Mouse (Mus musculus): ENCODE results near the gene Cd40. TPM values are rescaled to one million over a fixed set of nuclear protein-coding genes. Genes with fewer than 3 reads are reported as not detected.

The Cd40 gene
- polyA plus RNA-seq, 1 experiment from 2014 or later = 3.6 TPM

- no peak overlapping the region for H3K4me3 ChIP-seq (ENCODE audit: low read depth, low read length)
- peaks cover 47% of the 10 kb centered on the region for H3K27me3 ChIP-seq (replicated peaks; ENCODE audit: control insufficient read depth, insufficient read depth, low read length)
- no peak overlapping the region for H3K4me2 ChIP-seq (replicated peaks; ENCODE audit: low read depth)
- no peak overlapping the region for H3K27ac ChIP-seq (ENCODE audit: low read depth, low read length)
- no peak for TF ChIP-seq CTCF (IDR thresholded peaks at IDR 0.05; ENCODE audit: low read depth)
- WGBS = 12% methylated on average over 9 of the region's 9 CpGs
- H3K4me1 ChIP-seq (replicated peaks; ENCODE audit: control insufficient read depth, insufficient read depth, low read length) = no peaks in the 10 kb centered on the region
- ATAC-seq = no peak
- H3K9me3 ChIP-seq (ENCODE audit: control insufficient read depth) = no peaks in the 10 kb centered on the region
- H3K36me3 ChIP-seq (ENCODE audit: control insufficient read depth, insufficient read depth) = no peaks in the 10 kb centered on the region
- no peak overlapping the region for H3K9ac ChIP-seq (ENCODE audit: low read depth, low read length)
Observed at GRCm38 (mm10) chr2:165077055-165077454, 21.6 kb downstream of the Cd40 start.

- no peak overlapping the region for H3K4me2 ChIP-seq (replicated peaks; ENCODE audit: low read depth)
- peaks cover 47% of the 10 kb centered on the region for H3K27me3 ChIP-seq (replicated peaks; ENCODE audit: control insufficient read depth, insufficient read depth, low read length)
- H3K36me3 ChIP-seq (ENCODE audit: control insufficient read depth, insufficient read depth) = no peaks in the 10 kb centered on the region
- 65% methylated on average over 8 of the region's 8 CpGs for WGBS
- no peak overlapping the region for H3K27ac ChIP-seq (ENCODE audit: low read depth, low read length)
- no peaks in the 10 kb centered on the region for H3K9me3 ChIP-seq (ENCODE audit: control insufficient read depth)
- no peaks in the 10 kb centered on the region for H3K4me1 ChIP-seq (replicated peaks; ENCODE audit: control insufficient read depth, insufficient read depth, low read length)
- no peak overlapping the region for H3K9ac ChIP-seq (ENCODE audit: low read depth, low read length)
- no peak overlapping the region for H3K4me3 ChIP-seq (ENCODE audit: low read depth, low read length)
- no peak for TF ChIP-seq CTCF (IDR thresholded peaks at IDR 0.05; ENCODE audit: low read depth)
- no peak for ATAC-seq
Observed at GRCm38 (mm10) chr2:165078045-165078444, 22.6 kb downstream of the Cd40 start.

GRCm38 (mm10) chr2:165078605-165079004, 23.2 kb downstream of the Cd40 start:
- Histone ChIP-seq H3K36me3 (ENCODE audit: control insufficient read depth, insufficient read depth) (no peaks in the 10 kb centered on the region), H3K27ac (ENCODE audit: low read depth, low read length) (no peak overlapping the region), H3K9ac (ENCODE audit: low read depth, low read length) (no peak overlapping the region), H3K4me3 (ENCODE audit: low read depth, low read length) (no peak overlapping the region), H3K4me2 (replicated peaks; ENCODE audit: low read depth) (no peak overlapping the region), H3K9me3 (ENCODE audit: control insufficient read depth) (no peaks in the 10 kb centered on the region), H3K27me3 (replicated peaks; ENCODE audit: control insufficient read depth, insufficient read depth, low read length) (peaks cover 47% of the 10 kb centered on the region), H3K4me1 (replicated peaks; ENCODE audit: control insufficient read depth, insufficient read depth, low read length) (no peaks in the 10 kb centered on the region)
- WGBS = 13% methylated on average over 10 of the region's 10 CpGs
- peak; percentile 60 for TF ChIP-seq CTCF (IDR thresholded peaks at IDR 0.05; ENCODE audit: low read depth)
- ATAC-seq = no peak

GRCm38 (mm10) chr2:165080657-165081056, 25.2 kb downstream of the Cd40 start:
- H3K4me1 ChIP-seq (replicated peaks; ENCODE audit: control insufficient read depth, insufficient read depth, low read length) = no peaks in the 10 kb centered on the region
- 26% methylated on average over 9 of the region's 9 CpGs for WGBS
- H3K4me3 ChIP-seq (ENCODE audit: low read depth, low read length) = no peak overlapping the region
- H3K27ac ChIP-seq (ENCODE audit: low read depth, low read length) = no peak overlapping the region
- H3K27me3 ChIP-seq (replicated peaks; ENCODE audit: control insufficient read depth, insufficient read depth, low read length) = peaks cover 36% of the 10 kb centered on the region
- TF ChIP-seq CTCF (IDR thresholded peaks at IDR 0.05; ENCODE audit: low read depth) = no peak
- no peaks in the 10 kb centered on the region for H3K36me3 ChIP-seq (ENCODE audit: control insufficient read depth, insufficient read depth)
- H3K9ac ChIP-seq (ENCODE audit: low read depth, low read length) = no peak overlapping the region
- no peaks in the 10 kb centered on the region for H3K9me3 ChIP-seq (ENCODE audit: control insufficient read depth)
- no peak for ATAC-seq
- H3K4me2 ChIP-seq (replicated peaks; ENCODE audit: low read depth) = no peak overlapping the region

GRCm38 (mm10) chr2:165081257-165081656, 25.8 kb downstream of the Cd40 start:
- Histone ChIP-seq H3K27me3 (replicated peaks; ENCODE audit: control insufficient read depth, insufficient read depth, low read length) (peaks cover 30% of the 10 kb centered on the region), H3K4me1 (replicated peaks; ENCODE audit: control insufficient read depth, insufficient read depth, low read length) (no peaks in the 10 kb centered on the region)
- no peak for ATAC-seq

GRCm38 (mm10) chr2:165086634-165087033, 31.2 kb downstream of the Cd40 start:
- TF ChIP-seq CTCF (IDR thresholded peaks at IDR 0.05; ENCODE audit: low read depth) = no peak
- H3K4me3 ChIP-seq (ENCODE audit: low read depth, low read length) = no peak overlapping the region
- H3K4me2 ChIP-seq (replicated peaks; ENCODE audit: low read depth) = no peak overlapping the region
- ATAC-seq = no peak
- H3K36me3 ChIP-seq (ENCODE audit: control insufficient read depth, insufficient read depth) = no peaks in the 10 kb centered on the region
- H3K27me3 ChIP-seq (replicated peaks; ENCODE audit: control insufficient read depth, insufficient read depth, low read length) = no peaks in the 10 kb centered on the region
- H3K27ac ChIP-seq (ENCODE audit: low read depth, low read length) = no peak overlapping the region
- no peaks in the 10 kb centered on the region for H3K4me1 ChIP-seq (replicated peaks; ENCODE audit: control insufficient read depth, insufficient read depth, low read length)
- no peak overlapping the region for H3K9ac ChIP-seq (ENCODE audit: low read depth, low read length)
- H3K9me3 ChIP-seq (ENCODE audit: control insufficient read depth) = no peaks in the 10 kb centered on the region
- 63% methylated on average over 4 of the region's 4 CpGs for WGBS

More at GRCm38 (mm10) chr2:165081257-165081656, 25.8 kb downstream of the Cd40 start:
- Histone ChIP-seq H3K4me3 (ENCODE audit: low read depth, low read length) (no peak overlapping the region), H3K9me3 (ENCODE audit: control insufficient read depth) (no peaks in the 10 kb centered on the region), H3K9ac (ENCODE audit: low read depth, low read length) (no peak overlapping the region), H3K36me3 (ENCODE audit: control insufficient read depth, insufficient read depth) (no peaks in the 10 kb centered on the region), H3K4me2 (replicated peaks; ENCODE audit: low read depth) (no peak overlapping the region), H3K27ac (ENCODE audit: low read depth, low read length) (no peak overlapping the region)
- no peak for TF ChIP-seq CTCF (IDR thresholded peaks at IDR 0.05; ENCODE audit: low read depth)
- WGBS = 33% methylated on average over 7 of the region's 7 CpGs

- Histone ChIP-seq H3K36me3 (ENCODE audit: control insufficient read depth, insufficient read depth) (no peaks in the 10 kb centered on the region), H3K27me3 (replicated peaks; ENCODE audit: control insufficient read depth, insufficient read depth, low read length) (no peaks in the 10 kb centered on the region), H3K9me3 (ENCODE audit: control insufficient read depth) (no peaks in the 10 kb centered on the region), H3K27ac (ENCODE audit: low read depth, low read length) (no peak overlapping the region), H3K4me1 (replicated peaks; ENCODE audit: control insufficient read depth, insufficient read depth, low read length) (no peaks in the 10 kb centered on the region), H3K9ac (ENCODE audit: low read depth, low read length) (no peak overlapping the region), H3K4me2 (replicated peaks; ENCODE audit: low read depth) (no peak overlapping the region), H3K4me3 (ENCODE audit: low read depth, low read length) (no peak overlapping the region)
- no peak for ATAC-seq
- TF ChIP-seq CTCF (IDR thresholded peaks at IDR 0.05; ENCODE audit: low read depth) = no peak
- 20% methylated on average over 14 of the region's 14 CpGs for WGBS
Observed at GRCm38 (mm10) chr2:165089470-165089869, 34.0 kb downstream of the Cd40 start.
